Mouse (Mus musculus) C2C12 (cell line): ENCODE results near the gene Setx.

Experiments
- CEBPB ChIP-seq: IDR thresholded peaks from one replicate; pipeline ENCODE4 v1.6.1; 2011; ENCODE audit warnings: low read depth, mild to moderate bottlenecking, control low read depth, moderate library complexity
- CTCF ChIP-seq: IDR thresholded peaks from one replicate; pipeline ENCODE4 v1.5.1; 2011; ENCODE audit not compliant: control insufficient read depth, insufficient read depth, insufficient read length
- MAX ChIP-seq: IDR thresholded peaks from one replicate; pipeline ENCODE4 v1.6.1; 2011; ENCODE audit warnings: mild to moderate bottlenecking, control low read depth
- MYOG ChIP-seq: IDR thresholded peaks from one replicate; pipeline ENCODE4 v1.6.1; 2011; ENCODE audit not compliant: control insufficient read depth, insufficient read length; ENCODE audit errors: extremely low read depth
- USF1 ChIP-seq: IDR thresholded peaks from one replicate; pipeline ENCODE4 v1.6.1; 2011; ENCODE audit warnings: low read depth, mild to moderate bottlenecking, control low read depth, moderate library complexity

DNA sequence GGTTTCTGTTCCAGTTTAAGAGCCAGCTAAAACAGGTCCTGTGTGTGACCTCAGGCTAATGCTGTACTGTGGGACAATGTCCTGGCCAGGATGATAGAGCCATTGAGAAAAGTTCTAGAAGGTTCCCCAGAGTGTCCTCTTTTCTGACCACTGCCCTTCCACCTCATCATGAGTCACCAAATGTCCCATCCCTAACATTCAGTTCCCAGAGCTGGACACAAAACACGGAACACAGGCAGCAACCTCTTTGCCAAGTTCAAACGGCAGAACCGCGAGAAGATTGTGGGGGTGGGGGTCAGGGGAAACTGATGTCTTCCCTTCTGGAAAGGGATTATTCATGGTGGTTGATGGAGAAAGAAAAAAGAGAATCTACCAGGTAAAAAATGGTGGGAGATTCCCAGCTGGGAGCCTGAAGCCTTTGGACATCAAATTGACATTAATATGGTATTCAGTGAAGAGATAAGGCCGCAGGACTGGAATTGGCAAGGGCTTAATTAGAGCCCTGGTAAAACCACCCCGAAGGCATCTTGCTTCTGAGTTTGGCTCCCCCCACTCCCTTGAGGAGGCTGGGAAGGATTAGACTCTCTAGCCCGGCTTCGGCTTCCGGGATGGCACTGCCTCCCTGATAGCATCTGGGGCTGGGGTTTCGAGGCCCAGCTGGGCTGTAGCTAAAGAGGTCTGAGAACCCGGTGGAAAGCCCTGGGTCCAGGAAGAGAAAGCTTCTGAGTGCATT is 77.4 kb downstream of the Setx start:
- TF ChIP-seq CTCF (no peak), CEBPB (no peak), USF1 (no peak), MAX (no peak), MYOG (no peak)
